Mouse (Mus musculus) bone marrow macrophage, adult 2 months (primary cell): Measurements from ENCODE around the gene Sf3b3.

Experiments
- CTCF ChIP-seq: IDR thresholded peaks from 2 replicates; pipeline ENCODE4 v1.5.1; 2012; ENCODE audit warnings: low read depth, mild to moderate bottlenecking, low read length, moderate library complexity
- POLR2A ChIP-seq: IDR thresholded peaks from 2 replicates; pipeline ENCODE4 v1.6.1; 2012; ENCODE audit warnings: mild to moderate bottlenecking, low read depth, low read length, borderline replicate concordance

DNA sequence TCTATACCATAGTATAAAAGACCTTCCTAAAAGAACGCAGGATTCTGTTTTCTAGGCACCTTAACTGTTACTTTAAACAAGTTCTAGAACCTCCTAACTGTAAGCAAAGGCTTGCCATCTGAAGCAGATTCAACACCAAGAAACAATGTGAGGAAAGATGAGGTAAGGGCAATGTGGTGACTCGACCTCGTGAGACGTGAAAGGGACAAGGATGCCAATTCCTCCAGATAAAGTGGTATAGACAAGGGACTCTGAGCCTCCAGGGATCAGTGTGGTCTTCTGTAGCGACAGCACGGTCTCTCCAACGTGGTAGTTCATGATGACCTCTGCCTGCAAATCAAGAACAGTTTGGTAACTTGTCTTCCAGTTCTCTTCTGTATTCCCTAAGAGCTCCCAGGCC is 34.8 kb downstream of the Sf3b3 start:
- TF ChIP-seq CTCF, result no peak
- no peak for TF ChIP-seq POLR2A
